Mouse (Mus musculus) forebrain, embryonic 16.5 days (tissue): ENCODE data around the gene Olfr618. TPM values are rescaled to one million over a fixed set of nuclear protein-coding genes. Genes with fewer than 3 reads are reported as not detected.
"Not testable (repeated sequence)": the region's sequence is repeated elsewhere in the genome, so short reads cannot be mapped to it uniquely, and the experiment has no call there.

Source experiments
- ATAC-seq: fragments of 200-750 bp; cut with Nextera tagmentation; 2 replicates; pipeline ENCODE4 v1.8.0; 2017; ENCODE audit warnings: mild to moderate bottlenecking, moderate library complexity
- H3K27ac ChIP-seq: fragments of 300-500 bp; sonication (generic); 2 replicates; pipeline ENCODE4 v1.5.1; 2014; ENCODE audit warnings: low read length, control low read depth
- H3K27me3 ChIP-seq: fragments of 300-500 bp; sonication (generic); replicated peaks from 2 replicates; pipeline ENCODE4 v1.6.1; 2014; ENCODE audit warnings: low read length; ENCODE audit not compliant: control insufficient read depth, insufficient read depth
- H3K36me3 ChIP-seq: fragments of 300-500 bp; sonication (generic); 2 replicates; pipeline ENCODE4 v1.6.1; 2014; ENCODE audit not compliant: control insufficient read depth, insufficient read depth
- H3K4me1 ChIP-seq: fragments of 300-500 bp; sonication (generic); replicated peaks from 2 replicates; pipeline ENCODE4 v1.6.1; 2014; ENCODE audit warnings: low read length; ENCODE audit not compliant: control insufficient read depth, insufficient read depth
- H3K4me2 ChIP-seq: fragments of 300-500 bp; sonication (generic); 2 replicates; pipeline ENCODE4 v1.6.1; 2014; ENCODE audit warnings: mild to moderate bottlenecking, low read length, control low read depth
- H3K4me3 ChIP-seq: fragments of 300-500 bp; sonication (generic); replicated peaks from 2 replicates; pipeline ENCODE4 v1.5.1; 2014; ENCODE audit warnings: mild to moderate bottlenecking, low read length, control low read depth
- H3K9ac ChIP-seq: fragments of 300-500 bp; sonication (generic); replicated peaks from 2 replicates; pipeline ENCODE4 v1.6.1; 2014; ENCODE audit warnings: low read depth, low read length, control low read depth
- H3K9me3 ChIP-seq: fragments of 300-500 bp; sonication (generic); 2 replicates; pipeline ENCODE4 v1.6.1; 2016; ENCODE audit warnings: low read length; ENCODE audit not compliant: control insufficient read depth
- whole genome bisulfite sequencing: fragments of 180-500 bp; shearing (Covaris S2); extraction: QIAGEN DNeasy Blood & Tissue Kit; methylation state at CpG from one replicate; pipeline ENCODE4 v1.1.7; 2014; 5-methylcytosine and 5-hydroxymethylcytosine counted together
- polyA plus RNA-seq: library from polyadenylated mRNA; unstranded; fragments of >200 nt; fragmentation: Nextera tagmentation; extraction: Ambion mirVana; gene quantifications from 2 replicates; pipeline ENCODE4 v1.2.1, GENCODE M21; 2015

The Olfr618 gene
- not detected in 2 replicates for polyA plus RNA-seq

DNA sequence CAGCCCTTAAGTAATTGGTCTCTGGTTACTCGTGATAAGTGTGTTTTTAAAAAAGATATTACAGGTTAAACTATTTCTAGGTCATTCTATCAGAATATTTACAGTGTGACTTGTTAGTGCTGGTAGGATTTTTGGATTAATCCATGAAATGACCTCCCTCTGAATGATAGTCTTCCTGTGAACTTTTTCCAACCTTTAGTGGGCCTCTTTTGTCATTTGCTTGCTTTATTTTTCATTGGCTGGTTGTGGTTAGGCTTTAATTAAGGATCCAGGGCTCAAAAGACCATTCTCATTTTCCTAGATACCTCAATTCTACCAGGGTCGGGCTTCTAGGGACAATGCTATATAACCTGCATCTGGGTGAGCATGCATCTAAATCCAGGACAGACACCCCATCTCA lies at the start of gene Olfr618:
TSS of gene Olfr618 (plus strand) at position 301 of the 400 bp plus-strand sequence.
- no peak for ATAC-seq
- Histone ChIP-seq H3K4me2 (no peak within 1 kb of the TSS), H3K9me3 (no peaks in the 10 kb centered on the region), H3K36me3 (no peaks in the 10 kb centered on the region), H3K27ac (no peak within 1 kb of the TSS), H3K4me3 (no peak within 1 kb of the TSS), H3K9ac (no peak within 1 kb of the TSS), H3K27me3 (no peaks in the 10 kb centered on the region), H3K4me1 (no peaks in the 10 kb centered on the region)
- 49% methylated on average over 2 of the region's 2 CpGs for WGBS

GRCm38 (mm10) chr7:103542617-103543016 lies 47.3 kb upstream of the Olfr618 start, which contains the start of gene Olfr612:
TSS of gene Olfr612 (minus strand) at chr7:103542717.
- H3K9me3 ChIP-seq, H3K4me3 ChIP-seq, H3K4me1 ChIP-seq, H3K9ac ChIP-seq, H3K27me3 ChIP-seq, ATAC-seq, H3K36me3 ChIP-seq, H3K27ac ChIP-seq, H3K4me2 ChIP-seq: not testable (repeated sequence)
- 85% methylated on average over 2 of the region's 2 CpGs for WGBS

DNA sequence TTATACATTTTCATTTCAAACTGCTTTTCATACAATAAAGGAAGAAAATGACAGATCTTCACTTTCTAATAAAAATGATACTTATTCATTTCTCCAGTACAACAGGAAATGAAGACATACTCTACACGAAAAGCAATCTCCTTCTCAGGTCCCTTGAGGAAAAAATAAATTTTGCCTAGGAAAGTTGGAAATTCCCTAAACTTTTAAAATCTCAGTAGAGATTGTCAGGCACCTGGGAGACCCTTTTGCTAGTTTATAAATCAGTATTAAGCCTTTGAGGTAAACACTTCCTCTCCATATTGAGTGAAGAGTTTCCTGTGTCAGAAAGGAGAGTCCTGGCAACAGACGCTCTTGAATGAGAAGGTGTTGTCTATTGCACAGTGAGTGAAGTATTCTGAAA lies 42.1 kb upstream of the Olfr618 start, which contains the start of gene Olfr613:
TSS of gene Olfr613 (plus strand) at position 301 of the 400 bp plus-strand sequence.
- Histone ChIP-seq H3K4me2 (no peak within 1 kb of the TSS), H3K4me3 (no peak within 1 kb of the TSS), H3K4me1 (no peaks in the 10 kb centered on the region), H3K9ac (no peak within 1 kb of the TSS), H3K36me3 (no peaks in the 10 kb centered on the region), H3K27ac (no peak within 1 kb of the TSS), H3K9me3 (no peaks in the 10 kb centered on the region), H3K27me3 (no peaks in the 10 kb centered on the region)
- ATAC-seq = no peak
- WGBS = 88% methylated on average over 2 of the region's 2 CpGs

- no peaks in the 10 kb centered on the region for H3K27me3 ChIP-seq
- H3K9me3 ChIP-seq = no peaks in the 10 kb centered on the region
- no peaks in the 10 kb centered on the region for H3K36me3 ChIP-seq
- no peak for ATAC-seq
- H3K27ac ChIP-seq = no peak within 1 kb of the TSS
- H3K4me2 ChIP-seq = no peak within 1 kb of the TSS
- 86% methylated on average over 2 of the region's 2 CpGs for WGBS
- no peak within 1 kb of the TSS for H3K4me3 ChIP-seq
- H3K9ac ChIP-seq = no peak within 1 kb of the TSS
- H3K4me1 ChIP-seq = no peaks in the 10 kb centered on the region
Observed at GRCm38 (mm10) chr7:103555779-103556178, 34.1 kb upstream of the Olfr618 start, which contains the start of gene Olfr615. TSS of gene Olfr615 (plus strand) at chr7:103556079.

DNA sequence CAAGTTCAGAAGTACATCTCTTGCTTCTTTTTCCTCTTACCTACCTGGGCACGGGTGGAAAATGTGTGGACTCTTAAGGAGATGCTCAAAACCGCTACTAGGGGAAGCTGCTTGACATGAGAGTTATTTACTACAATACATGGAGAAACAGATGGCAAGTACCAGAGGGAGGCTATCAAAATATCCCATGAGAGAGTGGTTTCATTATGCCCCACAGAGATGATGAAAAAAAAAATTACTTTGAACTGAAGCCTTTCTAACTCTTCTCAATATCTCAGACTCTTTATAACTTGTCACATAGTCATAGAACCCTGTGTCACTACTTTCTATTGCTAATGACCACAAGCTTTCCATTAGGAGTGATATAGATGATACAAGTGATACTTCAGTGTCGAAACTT lies 20.9 kb upstream of the Olfr618 start, which contains the start of gene Olfr616:
TSS of gene Olfr616 (minus strand) at position 101 of the 400 bp plus-strand sequence.
- H3K27ac ChIP-seq = no peak within 1 kb of the TSS
- no peak within 1 kb of the TSS for H3K9ac ChIP-seq
- WGBS = 81% methylated on average over 3 of the region's 3 CpGs
- H3K4me1 ChIP-seq = no peaks in the 10 kb centered on the region
- no peaks in the 10 kb centered on the region for H3K27me3 ChIP-seq
- H3K36me3 ChIP-seq = no peaks in the 10 kb centered on the region
- no peak for ATAC-seq
- H3K4me2 ChIP-seq = no peak within 1 kb of the TSS
- H3K4me3 ChIP-seq = no peak within 1 kb of the TSS
- H3K9me3 ChIP-seq = no peaks in the 10 kb centered on the region

- H3K27ac ChIP-seq = no peak within 1 kb of the TSS
- H3K9me3 ChIP-seq = no peaks in the 10 kb centered on the region
- no peak within 1 kb of the TSS for H3K4me3 ChIP-seq
- 94% methylated on average over 1 of the region's 1 CpGs for WGBS
- H3K27me3 ChIP-seq = no peaks in the 10 kb centered on the region
- no peaks in the 10 kb centered on the region for H3K36me3 ChIP-seq
- H3K4me1 ChIP-seq = no peaks in the 10 kb centered on the region
- no peak within 1 kb of the TSS for H3K4me2 ChIP-seq
- no peak for ATAC-seq
- H3K9ac ChIP-seq = no peak within 1 kb of the TSS
Observed at GRCm38 (mm10) chr7:103572761-103573160, 17.1 kb upstream of the Olfr618 start, which contains the start of gene Olfr617. TSS of gene Olfr617 (plus strand) at chr7:103573061.

GRCm38 (mm10) chr7:103600275-103600674 lies 10.4 kb downstream of the Olfr618 start, which contains the start of gene Olfr619:
TSS of gene Olfr619 (plus strand) at chr7:103600575.
- Histone ChIP-seq H3K4me1 (no peaks in the 10 kb centered on the region), H3K4me3 (no peak within 1 kb of the TSS), H3K36me3 (no peaks in the 10 kb centered on the region), H3K27me3 (no peaks in the 10 kb centered on the region), H3K4me2 (no peak within 1 kb of the TSS), H3K9me3 (no peaks in the 10 kb centered on the region), H3K9ac (no peak within 1 kb of the TSS), H3K27ac (no peak within 1 kb of the TSS)
- ATAC-seq = no peak

DNA sequence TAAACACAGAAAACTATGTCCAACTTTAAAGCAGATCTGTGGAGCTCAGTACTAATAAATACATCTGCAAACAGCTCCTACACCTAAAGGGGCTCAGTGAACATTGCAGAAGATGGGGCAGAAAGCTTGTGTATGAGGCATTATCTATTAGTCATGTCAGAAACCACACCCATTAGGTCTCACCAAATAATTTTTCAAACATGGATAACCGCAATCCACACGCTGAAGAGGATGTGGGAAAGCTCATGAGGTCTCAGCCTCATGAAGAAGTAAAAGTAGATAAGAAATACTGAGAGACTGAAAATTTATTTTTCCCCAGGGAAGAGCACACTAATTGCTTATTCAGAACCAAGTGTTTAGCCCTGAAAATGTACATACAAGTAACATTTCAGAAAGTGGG lies 17.5 kb downstream of the Olfr618 start:
- Histone ChIP-seq H3K36me3 (no peaks in the 10 kb centered on the region), H3K9me3 (no peaks in the 10 kb centered on the region), H3K27ac (no peak overlapping the region), H3K4me2 (no peak overlapping the region), H3K4me3 (no peak overlapping the region), H3K4me1 (no peaks in the 10 kb centered on the region), H3K27me3 (no peaks in the 10 kb centered on the region), H3K9ac (no peak overlapping the region)
- WGBS = 88% methylated on average over 2 of the region's 2 CpGs
- no peak for ATAC-seq

- ATAC-seq = no peak
- Histone ChIP-seq H3K9me3 (no peaks in the 10 kb centered on the region), H3K36me3 (no peaks in the 10 kb centered on the region), H3K27me3 (no peaks in the 10 kb centered on the region), H3K27ac (no peak within 1 kb of the TSS), H3K4me3 (no peak within 1 kb of the TSS), H3K4me2 (no peak within 1 kb of the TSS), H3K4me1 (no peaks in the 10 kb centered on the region), H3K9ac (no peak within 1 kb of the TSS)
- 77% methylated on average over 2 of the region's 2 CpGs for WGBS
Observed at GRCm38 (mm10) chr7:103612434-103612833, 22.5 kb downstream of the Olfr618 start, which contains the start of gene Olfr620. TSS of gene Olfr620 (minus strand) at chr7:103612534.

- no peak for ATAC-seq
- no peaks in the 10 kb centered on the region for H3K9me3 ChIP-seq
Observed at GRCm38 (mm10) chr7:103636795-103637194, 46.9 kb downstream of the Olfr618 start.

More at GRCm38 (mm10) chr7:103636795-103637194, 46.9 kb downstream of the Olfr618 start:
- H3K9ac ChIP-seq = no peak overlapping the region
- H3K36me3 ChIP-seq = no peaks in the 10 kb centered on the region
- H3K4me1 ChIP-seq = no peaks in the 10 kb centered on the region
- H3K27ac ChIP-seq = no peak overlapping the region
- H3K4me2 ChIP-seq = no peak overlapping the region
- no peak overlapping the region for H3K4me3 ChIP-seq
- H3K27me3 ChIP-seq = no peaks in the 10 kb centered on the region
